Mouse (Mus musculus): ENCODE data around the gene Card6.

The Card6 gene

GRCm38 (mm10) chr15:5107686-5108654, at the start of gene Card6:
Card6 (minus strand) TSS chr15:5108539.
- in situ Hi-C loops (cut with MboI; ENCODE audit: low sequenced_read_pairs) = loop anchor here (25.0 kb wide), 2 partner anchors 1121 to 1604 kb away; partner anchors contain the start of genes AW549877, Fbxo4 and Rictor

GRCm38 (mm10) chr15:5157386-5157785, 49.0 kb upstream of the Card6 start:
- in situ Hi-C loops (cut with MboI; ENCODE audit: low sequenced_read_pairs) = no loop called here

- in situ Hi-C loops (cut with MboI; ENCODE audit: low sequenced_read_pairs) = no loop called here
These were observed 48.0 kb upstream of the Card6 start for GRCm38 (mm10) chr15:5156355-5156754.

GRCm38 (mm10) chr15:5155093-5155492, 46.8 kb upstream of the Card6 start:
- in situ Hi-C loops (cut with MboI; ENCODE audit: low sequenced_read_pairs) = no loop called here

- in situ Hi-C loops (cut with MboI; ENCODE audit: low sequenced_read_pairs) = no loop called here
These were observed 46.3 kb upstream of the Card6 start for GRCm38 (mm10) chr15:5154621-5155020.

GRCm38 (mm10) chr15:5152171-5152570, 43.8 kb upstream of the Card6 start:
- in situ Hi-C loops (cut with MboI; ENCODE audit: low sequenced_read_pairs) = no loop called here

GRCm38 (mm10) chr15:5149187-5149586, 40.8 kb upstream of the Card6 start:
- in situ Hi-C loops (cut with MboI; ENCODE audit: low sequenced_read_pairs) = no loop called here

- in situ Hi-C loops (cut with MboI; ENCODE audit: low sequenced_read_pairs) = no loop called here
These were observed 37.0 kb upstream of the Card6 start for GRCm38 (mm10) chr15:5145196-5145945.

- in situ Hi-C loops (cut with MboI; ENCODE audit: low sequenced_read_pairs) = no loop called here
These were observed 35.9 kb upstream of the Card6 start for GRCm38 (mm10) chr15:5144021-5144778.

- in situ Hi-C loops (cut with MboI; ENCODE audit: low sequenced_read_pairs) = no loop called here
These were observed 35.2 kb upstream of the Card6 start, which contains the start of gene Prkaa1 for GRCm38 (mm10) chr15:5143361-5144020. Prkaa1 (plus strand) TSS chr15:5143861.

GRCm38 (mm10) chr15:5142714-5143113, 34.4 kb upstream of the Card6 start:
- in situ Hi-C loops (cut with MboI; ENCODE audit: low sequenced_read_pairs) = no loop called here

- in situ Hi-C loops (cut with MboI; ENCODE audit: low sequenced_read_pairs) = no loop called here
These were observed 33.7 kb upstream of the Card6 start for GRCm38 (mm10) chr15:5142047-5142446.

GRCm38 (mm10) chr15:5140357-5140756, 32.0 kb upstream of the Card6 start:
- in situ Hi-C loops (cut with MboI; ENCODE audit: low sequenced_read_pairs) = no loop called here

GRCm38 (mm10) chr15:5139863-5140262, 31.5 kb upstream of the Card6 start:
- in situ Hi-C loops (cut with MboI; ENCODE audit: low sequenced_read_pairs) = no loop called here

GRCm38 (mm10) chr15:5139366-5139765, 31.0 kb upstream of the Card6 start:
- in situ Hi-C loops (cut with MboI; ENCODE audit: low sequenced_read_pairs) = no loop called here

GRCm38 (mm10) chr15:5138021-5138856, 29.9 kb upstream of the Card6 start:
- in situ Hi-C loops (cut with MboI; ENCODE audit: low sequenced_read_pairs) = no loop called here

- in situ Hi-C loops (cut with MboI; ENCODE audit: low sequenced_read_pairs) = no loop called here
These were observed 26.7 kb upstream of the Card6 start for GRCm38 (mm10) chr15:5134945-5135483.

GRCm38 (mm10) chr15:5134179-5134578, 25.8 kb upstream of the Card6 start:
- in situ Hi-C loops (cut with MboI; ENCODE audit: low sequenced_read_pairs) = no loop called here

GRCm38 (mm10) chr15:5133301-5133700, 25.0 kb upstream of the Card6 start:
- in situ Hi-C loops (cut with MboI; ENCODE audit: low sequenced_read_pairs) = no loop called here

All from CH12F3 (cell line).